In the genomic region with DNA sequence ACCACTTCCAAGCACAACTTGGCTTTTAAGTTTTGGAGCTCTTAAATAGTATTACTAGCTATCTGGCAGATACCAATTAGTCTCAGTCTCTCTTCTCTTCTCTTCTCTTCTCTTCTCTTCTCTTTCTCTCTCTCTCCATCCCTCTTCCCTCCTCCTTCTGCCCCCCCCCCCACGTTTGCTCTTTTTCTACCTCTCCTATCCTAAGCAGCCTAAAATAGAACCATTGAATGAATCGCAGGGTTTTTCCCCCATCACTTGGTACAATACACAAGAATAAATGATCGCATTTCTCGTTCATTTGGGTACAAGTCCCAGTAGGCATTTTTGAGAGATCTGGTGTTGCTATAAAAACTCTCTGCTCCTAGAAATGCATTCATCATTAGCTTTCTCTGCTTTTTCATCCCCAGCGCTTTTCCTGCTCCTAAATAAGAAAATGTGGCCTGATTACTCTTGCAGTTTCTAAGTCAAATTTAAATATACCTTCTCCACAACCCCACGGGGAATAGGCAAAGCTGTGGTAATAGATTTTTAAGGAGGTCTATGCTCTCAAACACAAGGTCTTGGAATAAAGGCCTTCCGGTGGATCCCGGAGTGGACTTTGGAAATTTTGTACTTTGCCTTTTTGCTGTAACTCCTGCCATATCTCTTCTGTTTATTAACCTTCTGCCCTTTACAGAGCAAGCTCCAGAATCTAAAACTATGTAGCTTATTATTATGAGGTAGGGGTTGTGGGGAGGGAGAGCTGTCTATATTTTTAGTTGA, we compare ENCODE assay signal across 2 mouse cellular contexts.
TF ChIP-seq lines count a peak whose summit lies in the region.

No protein-coding gene starts in this region.

TF ChIP-seq in CH12.LX, 34 proteins besides CTCF, POLR2A, EP300 and RAD21 (continued from another document):
- TF ChIP-seq MAFK (IDR thresholded peaks at IDR 0.05; ENCODE audit: insufficient replicate concordance, low read length) (no peak), USF1 (IDR thresholded peaks at IDR 0.05; ENCODE audit: low read depth, low read length) (no peak), HCFC1 (IDR thresholded peaks at IDR 0.05; ENCODE audit: low read depth, low read length) (no peak), SIN3A (IDR thresholded peaks at IDR 0.05; ENCODE audit: low read length) (no peak), CHD2 (IDR thresholded peaks at IDR 0.05; ENCODE audit: low read length) (no peak)

TF ChIP-seq in MEL, 35 proteins besides CTCF, POLR2A, EP300 and RAD21 (continued from another document):
- no peak for TF ChIP-seq MYC (IDR thresholded peaks at IDR 0.05; ENCODE audit: low read depth, low read length)
- no peak for TF ChIP-seq ZC3H11A (IDR thresholded peaks at IDR 0.05; ENCODE audit: low read depth, low read length)
- TF ChIP-seq BHLHE40 (IDR thresholded peaks at IDR 0.05; ENCODE audit: borderline replicate concordance, low read depth, low read length): no peak
- no peak for TF ChIP-seq MAX (IDR thresholded peaks at IDR 0.05; ENCODE audit: low read length)
- TF ChIP-seq E2F4 (IDR thresholded peaks at IDR 0.05; ENCODE audit: borderline replicate concordance, low read depth, low read length): no peak
- TF ChIP-seq ZMIZ1 (IDR thresholded peaks at IDR 0.05; ENCODE audit: low read depth, low read length): no peak
- TF ChIP-seq TCF12 (IDR thresholded peaks at IDR 0.05; ENCODE audit: low read depth, low read length): no peak
- TF ChIP-seq ZNF384 (IDR thresholded peaks at IDR 0.05; ENCODE audit: low read depth, low read length): no peak
- TF ChIP-seq MAZ (IDR thresholded peaks at IDR 0.05; ENCODE audit: low read depth, low read length): no peak
- TF ChIP-seq MEF2A (IDR thresholded peaks at IDR 0.05; ENCODE audit: extremely low read depth, insufficient replicate concordance, low read depth, low read length, poor library complexity, severe bottlenecking): no peak
- TF ChIP-seq MAFK (IDR thresholded peaks at IDR 0.05; ENCODE audit: borderline replicate concordance, low read depth, low read length): no peak
- TF ChIP-seq USF2 (IDR thresholded peaks at IDR 0.05; ENCODE audit: borderline replicate concordance in 1 of 2, insufficient read depth in 1 of 2, low read depth in 1 of 2, low read length in 2 of 2): no peak
- no peak for TF ChIP-seq SMC3 (IDR thresholded peaks at IDR 0.05; ENCODE audit: low read depth, low read length)
